Mouse (Mus musculus): ENCODE measurements around the gene Uvrag.

The Uvrag gene

GRCm38 (mm10) chr7:98838729-98839141, 302.2 kb downstream of the Uvrag start:
- DNase-seq: no peak

- peak; percentile 73 for DNase-seq
These were observed 303.0 kb downstream of the Uvrag start for GRCm38 (mm10) chr7:98837901-98838300.

GRCm38 (mm10) chr7:98836646-98837045, 304.3 kb downstream of the Uvrag start:
- no peak for DNase-seq

GRCm38 (mm10) chr7:98835519-98836441, 305.2 kb downstream of the Uvrag start:
- no peak for DNase-seq
